Mouse (Mus musculus): Measurements from ENCODE around the gene Srebf2. TPM values are rescaled to one million over a fixed set of nuclear protein-coding genes. Genes with fewer than 3 reads are reported as not detected.

Srebf2 gene
- polyA plus RNA-seq, 1 experiment: 25.3 TPM

DNA sequence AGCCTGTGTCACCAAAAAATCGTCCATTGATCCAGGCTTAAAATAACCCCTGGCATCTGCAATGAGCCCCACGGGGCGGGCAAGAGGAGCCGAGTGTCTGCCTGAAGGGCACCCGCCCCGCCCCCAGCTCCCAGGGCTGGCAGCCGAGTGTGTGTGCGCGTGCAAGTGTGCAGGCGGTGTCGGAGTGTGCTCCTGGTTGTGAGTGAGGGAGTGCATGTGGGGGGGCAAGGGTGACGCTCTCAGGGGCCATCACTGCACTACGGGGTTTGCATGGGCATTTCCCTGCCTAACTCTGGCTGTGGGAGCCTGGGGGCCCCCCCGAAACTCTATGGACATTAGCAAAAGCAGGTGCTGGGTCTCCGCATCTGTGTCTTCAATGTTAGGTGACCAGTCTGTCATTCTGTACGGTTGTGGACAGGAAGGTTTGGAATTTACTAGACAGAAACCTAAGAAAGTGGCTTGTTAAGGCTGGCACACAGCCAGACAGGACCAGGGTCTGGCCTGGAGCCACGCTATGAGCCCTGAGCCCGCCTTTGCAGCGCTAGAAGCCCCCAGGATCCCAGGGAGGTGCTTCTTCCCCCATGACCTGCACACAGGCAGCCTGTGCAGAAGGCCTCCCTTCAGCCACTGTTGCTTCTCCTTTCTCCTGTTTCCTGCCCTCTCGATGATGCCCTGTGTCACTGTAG, 69.3 kb downstream of the Srebf2 start:
- Histone ChIP-seq H3K4me3 (ENCODE audit: insufficient read depth, low read depth, low read length) (no peak overlapping the region), H3K4me1 (ENCODE audit: control insufficient read depth, insufficient read depth, insufficient read length, low read length) (no peaks in the 10 kb centered on the region), H3K27ac (replicated peaks; ENCODE audit: low read depth, low read length) (no peak overlapping the region)

DNA sequence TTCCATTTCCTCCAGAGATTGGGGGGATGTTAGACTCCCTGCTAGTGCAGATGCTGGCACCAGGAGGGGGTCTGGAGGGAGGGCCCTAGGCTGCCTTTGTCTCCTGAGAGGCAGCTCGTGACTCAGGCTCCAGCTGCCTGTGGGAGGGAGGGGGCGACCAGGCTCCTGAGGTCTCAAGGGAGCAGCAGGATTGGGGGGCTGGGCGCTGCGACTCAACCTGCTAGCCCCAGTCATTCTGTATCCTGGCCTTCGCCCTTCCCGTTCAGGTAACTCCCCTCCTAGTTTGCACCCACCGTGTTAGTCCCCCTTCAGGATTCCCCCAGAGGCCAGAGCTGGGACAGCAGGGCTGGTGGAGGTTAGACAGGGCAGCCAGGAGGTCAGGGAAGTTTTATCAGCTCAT, 70.1 kb downstream of the Srebf2 start:
- H3K4me1 ChIP-seq (ENCODE audit: control insufficient read depth, insufficient read depth, insufficient read length, low read length): no peaks in the 10 kb centered on the region
- no peak overlapping the region for H3K27ac ChIP-seq (replicated peaks; ENCODE audit: low read depth, low read length)
- no peak overlapping the region for H3K4me3 ChIP-seq (ENCODE audit: insufficient read depth, low read depth, low read length)

- no peak overlapping the region for H3K27ac ChIP-seq (replicated peaks; ENCODE audit: low read depth, low read length)
- H3K4me3 ChIP-seq (ENCODE audit: insufficient read depth, low read depth, low read length): no peak overlapping the region
- no peaks in the 10 kb centered on the region for H3K4me1 ChIP-seq (ENCODE audit: control insufficient read depth, insufficient read depth, insufficient read length, low read length)
These were observed 71.0 kb downstream of the Srebf2 start for GRCm38 (mm10) chr15:82217980-82218379.

DNA sequence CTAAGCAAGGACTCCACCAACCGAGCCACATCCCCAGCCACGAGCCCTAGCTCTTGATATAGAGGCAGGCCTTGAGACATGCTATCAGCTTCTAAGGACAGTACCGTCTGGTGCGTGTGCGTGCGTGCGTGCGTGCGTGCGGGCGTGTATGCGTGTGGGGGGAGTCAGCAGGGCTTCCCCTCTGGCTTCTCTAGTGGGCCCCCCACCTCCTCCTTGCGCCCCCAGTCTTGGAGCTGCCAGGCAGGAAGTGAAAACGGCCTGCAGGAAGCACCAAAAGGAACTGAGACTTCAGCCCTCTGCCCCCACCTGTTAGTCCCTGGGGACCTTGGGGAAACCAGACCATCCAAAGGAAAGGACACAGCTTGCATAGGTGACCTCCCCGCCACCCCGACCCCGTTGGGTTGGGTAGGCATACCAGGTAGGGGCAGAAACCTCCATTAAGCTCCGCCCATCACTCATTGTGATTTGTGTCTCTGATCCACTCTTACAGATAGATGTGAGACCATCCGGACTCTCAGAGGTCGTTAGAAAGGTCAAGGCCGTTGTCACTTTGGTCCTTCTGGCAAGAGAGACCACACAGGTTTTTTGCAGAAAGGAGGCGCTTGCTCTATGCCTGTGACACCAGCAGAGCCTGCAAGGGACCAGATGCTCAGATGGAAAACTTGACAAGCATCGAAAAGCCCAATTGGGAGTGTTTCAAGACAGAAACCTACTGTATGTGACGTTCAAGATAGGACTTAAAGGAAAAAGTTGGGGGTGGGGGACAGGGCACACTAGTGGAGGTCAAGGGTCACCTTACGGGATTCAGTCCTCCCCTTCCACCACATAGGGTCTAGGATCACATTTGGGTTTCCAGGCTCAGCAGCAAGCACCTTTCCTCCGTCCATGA, 72.0 kb downstream of the Srebf2 start:
- H3K4me3 ChIP-seq (ENCODE audit: insufficient read depth, low read depth, low read length): no peak overlapping the region
- no peaks in the 10 kb centered on the region for H3K4me1 ChIP-seq (ENCODE audit: control insufficient read depth, insufficient read depth, insufficient read length, low read length)
- no peak overlapping the region for H3K27ac ChIP-seq (replicated peaks; ENCODE audit: low read depth, low read length)

DNA sequence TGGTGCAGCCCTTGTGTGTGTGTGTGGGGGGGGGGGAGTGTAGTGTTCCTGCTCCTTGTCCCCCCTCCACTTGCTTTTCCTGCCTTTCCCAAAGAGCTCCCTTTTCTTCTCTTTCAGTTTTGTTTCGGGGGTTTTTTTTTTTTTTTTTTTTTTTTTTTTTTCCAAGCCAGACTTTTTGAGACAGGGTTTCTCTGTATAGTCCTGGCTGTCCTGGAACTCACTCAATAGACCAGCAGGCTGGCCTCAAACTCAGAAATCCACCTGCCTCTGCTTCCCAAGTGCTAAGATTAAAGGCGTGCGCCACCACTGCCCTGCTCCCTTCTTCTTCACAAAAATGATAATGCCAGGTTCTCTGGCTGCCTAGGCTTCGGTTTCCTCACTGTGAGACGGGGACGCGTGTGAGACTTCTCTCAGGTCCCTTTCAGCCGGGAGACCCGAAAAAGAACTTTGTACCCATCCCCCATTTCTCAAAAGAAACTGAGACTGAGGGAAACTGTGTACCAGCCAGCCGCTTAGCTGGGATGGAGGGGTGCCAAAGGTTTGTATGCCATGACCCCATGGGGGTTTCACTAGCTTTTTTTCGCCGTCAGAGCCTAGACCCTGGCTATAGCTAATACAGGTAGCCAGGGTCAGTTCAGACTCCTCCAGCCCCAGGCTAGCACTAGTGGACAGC, 73.2 kb downstream of the Srebf2 start:
- Histone ChIP-seq H3K4me3 (ENCODE audit: insufficient read depth, low read depth, low read length) (no peak overlapping the region), H3K27ac (replicated peaks; ENCODE audit: low read depth, low read length) (no peak overlapping the region), H3K4me1 (ENCODE audit: control insufficient read depth, insufficient read depth, insufficient read length, low read length) (no peaks in the 10 kb centered on the region)

GRCm38 (mm10) chr15:82221104-82221860, 74.3 kb downstream of the Srebf2 start:
- H3K27ac ChIP-seq (replicated peaks; ENCODE audit: low read depth, low read length): no peak overlapping the region
- no peak overlapping the region for H3K4me3 ChIP-seq (ENCODE audit: insufficient read depth, low read depth, low read length)
- no peaks in the 10 kb centered on the region for H3K4me1 ChIP-seq (ENCODE audit: control insufficient read depth, insufficient read depth, insufficient read length, low read length)

- H3K4me1 ChIP-seq (ENCODE audit: control insufficient read depth, insufficient read depth, insufficient read length, low read length): no peaks in the 10 kb centered on the region
- no peak overlapping the region for H3K27ac ChIP-seq (replicated peaks; ENCODE audit: low read depth, low read length)
- H3K4me3 ChIP-seq (ENCODE audit: insufficient read depth, low read depth, low read length): no peak overlapping the region
These were observed 76.3 kb downstream of the Srebf2 start for GRCm38 (mm10) chr15:82223251-82223650.

- Histone ChIP-seq H3K4me3 (ENCODE audit: insufficient read depth, low read depth, low read length) (peak within 1 kb of the TSS; percentile 53), H3K27ac (replicated peaks; ENCODE audit: low read depth, low read length) (no peak within 1 kb of the TSS), H3K4me1 (ENCODE audit: control insufficient read depth, insufficient read depth, insufficient read length, low read length) (no peaks in the 10 kb centered on the region)
These were observed 76.9 kb downstream of the Srebf2 start, which contains the start of gene Tnfrsf13c for GRCm38 (mm10) chr15:82223657-82224601. TSS of gene Tnfrsf13c (minus strand) at chr15:82224369.

DNA sequence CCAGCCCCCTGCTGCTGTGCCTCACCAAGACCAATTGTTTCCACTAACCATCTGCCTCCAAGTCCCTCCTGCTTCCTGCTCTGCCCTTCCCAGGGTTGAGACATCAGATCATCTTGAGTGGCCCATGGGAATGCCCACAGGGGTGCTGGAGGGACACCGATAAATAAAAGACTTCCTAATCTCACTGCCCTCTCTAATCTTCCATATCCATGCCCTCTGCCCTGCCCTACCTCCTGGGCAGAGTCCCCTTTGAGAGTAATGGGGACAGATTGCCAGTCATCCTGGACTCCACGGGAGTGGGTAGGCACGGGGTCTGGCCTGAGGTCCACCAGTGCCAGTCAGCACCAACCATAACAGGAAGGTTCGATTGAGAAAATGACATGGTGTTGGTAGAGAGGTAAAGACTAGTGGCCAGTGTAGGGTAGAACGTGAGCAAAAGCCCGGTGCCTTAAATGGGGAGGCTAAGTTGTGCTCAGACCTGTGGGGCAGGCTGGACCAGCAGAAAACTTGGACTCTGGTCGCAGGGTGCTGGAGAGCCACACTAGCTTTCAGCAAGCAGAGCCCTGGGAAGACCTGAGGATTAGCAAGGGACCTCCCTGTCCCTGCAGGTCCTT, 77.7 kb downstream of the Srebf2 start:
- Histone ChIP-seq H3K27ac (replicated peaks; ENCODE audit: low read depth, low read length) (no peak overlapping the region), H3K4me3 (ENCODE audit: insufficient read depth, low read depth, low read length) (no peak overlapping the region), H3K4me1 (ENCODE audit: control insufficient read depth, insufficient read depth, insufficient read length, low read length) (no peaks in the 10 kb centered on the region)

DNA sequence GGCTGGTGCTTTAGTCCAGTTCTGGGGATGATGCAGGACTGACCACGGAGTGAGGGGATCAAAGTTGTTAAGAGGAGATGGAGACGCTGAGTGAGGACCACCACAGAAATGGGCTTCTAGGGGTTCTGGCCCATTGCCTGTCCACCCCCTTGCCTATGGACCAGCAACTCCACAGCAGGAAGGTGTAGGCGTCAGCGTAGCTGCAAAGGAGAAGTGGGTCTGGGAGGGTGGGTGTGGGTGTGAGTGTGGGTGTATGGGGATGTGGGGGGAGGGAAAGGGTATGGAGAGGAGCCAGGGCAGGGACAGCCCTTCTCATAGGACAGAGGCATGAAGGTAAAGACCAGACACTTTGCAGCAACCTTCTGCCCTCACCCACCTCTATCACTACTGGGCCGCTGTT, 78.8 kb downstream of the Srebf2 start:
- H3K4me1 ChIP-seq (ENCODE audit: control insufficient read depth, insufficient read depth, insufficient read length, low read length): no peaks in the 10 kb centered on the region
- no peak overlapping the region for H3K4me3 ChIP-seq (ENCODE audit: insufficient read depth, low read depth, low read length)
- no peak overlapping the region for H3K27ac ChIP-seq (replicated peaks; ENCODE audit: low read depth, low read length)

DNA sequence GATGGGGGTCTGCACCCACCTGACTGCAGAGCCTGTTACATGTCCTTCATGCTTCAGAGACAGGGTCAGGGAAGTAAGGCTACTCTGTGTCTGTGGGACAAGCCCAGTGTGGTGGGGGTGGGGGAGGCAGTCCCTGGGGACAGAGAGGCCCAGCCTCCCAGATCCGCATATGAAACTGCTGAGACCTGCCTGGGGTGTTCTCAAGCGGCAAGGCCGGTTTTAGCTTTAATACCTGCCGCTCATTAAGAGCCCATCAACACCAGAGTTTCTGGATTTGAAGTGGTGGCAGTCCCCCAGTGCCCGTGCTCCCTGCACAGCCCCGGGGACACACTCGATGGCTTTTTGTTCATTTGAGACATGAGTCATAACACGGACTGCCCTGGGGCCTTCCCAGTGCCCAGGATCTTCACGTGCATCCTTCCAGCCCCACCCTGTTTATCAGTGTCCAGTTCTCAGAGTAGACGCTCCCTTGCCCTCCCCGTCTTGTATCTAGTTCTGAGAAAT, 82.6 kb downstream of the Srebf2 start:
- Histone ChIP-seq H3K4me1 (ENCODE audit: control insufficient read depth, insufficient read depth, insufficient read length, low read length) (no peaks in the 10 kb centered on the region), H3K27ac (replicated peaks; ENCODE audit: low read depth, low read length) (no peak overlapping the region), H3K4me3 (ENCODE audit: insufficient read depth, low read depth, low read length) (no peak overlapping the region)

GRCm38 (mm10) chr15:82230098-82230611, 83.2 kb downstream of the Srebf2 start:
- Histone ChIP-seq H3K27ac (replicated peaks; ENCODE audit: low read depth, low read length) (no peak overlapping the region), H3K4me1 (ENCODE audit: control insufficient read depth, insufficient read depth, insufficient read length, low read length) (no peaks in the 10 kb centered on the region), H3K4me3 (ENCODE audit: insufficient read depth, low read depth, low read length) (no peak overlapping the region)

- H3K27ac ChIP-seq (replicated peaks; ENCODE audit: low read depth, low read length): no peak overlapping the region
- H3K4me3 ChIP-seq (ENCODE audit: insufficient read depth, low read depth, low read length): no peak overlapping the region
- no peaks in the 10 kb centered on the region for H3K4me1 ChIP-seq (ENCODE audit: control insufficient read depth, insufficient read depth, insufficient read length, low read length)
These were observed 84.1 kb downstream of the Srebf2 start for GRCm38 (mm10) chr15:82231100-82231499.

Measured in brown adipose tissue, adult 24 weeks (tissue).